Mouse (Mus musculus): Measurements from ENCODE around the gene Cgrrf1. TPM values are rescaled to one million over a fixed set of nuclear protein-coding genes. Genes with fewer than 3 reads are reported as not detected.

Cgrrf1 gene
- total RNA-seq, 4 experiments from 2014 or later = 19.9 to 31.3 (median 24.3) TPM

GRCm38 (mm10) chr14:46821873-46822716, 9.8 kb upstream of the Cgrrf1 start, which contains the start of gene Gmfb:
Gene Gmfb (minus strand): TSS chr14:46822242.
- DNase-seq (ENCODE audit: low spot score in 2 of 2) = peak; percentile 92 to 96

GRCm38 (mm10) chr14:46823996-46824395, 7.9 kb upstream of the Cgrrf1 start:
- DNase-seq (ENCODE audit: low spot score in 2 of 2) = no peak

GRCm38 (mm10) chr14:46827430-46827829, 4.5 kb upstream of the Cgrrf1 start:
- no peak for DNase-seq (ENCODE audit: low spot score in 2 of 2)

- DNase-seq (ENCODE audit: low spot score in 2 of 2) = no peak
Observed at GRCm38 (mm10) chr14:46831295-46831694, 630 bp upstream of the Cgrrf1 start.

GRCm38 (mm10) chr14:46832354-46833272, 688 bp downstream of the Cgrrf1 start:
- no peak for DNase-seq (ENCODE audit: low spot score in 2 of 2)

- DNase-seq (ENCODE audit: low spot score in 2 of 2) = no peak
Observed at GRCm38 (mm10) chr14:46839326-46839725, 7.4 kb downstream of the Cgrrf1 start.

- no peak for DNase-seq (ENCODE audit: low spot score in 2 of 2)
Observed at GRCm38 (mm10) chr14:46845706-46846105, 13.8 kb downstream of the Cgrrf1 start.

- no peak for DNase-seq (ENCODE audit: low spot score in 2 of 2)
Observed at GRCm38 (mm10) chr14:46848063-46848590, 16.2 kb downstream of the Cgrrf1 start.

GRCm38 (mm10) chr14:46848736-46849135, 16.8 kb downstream of the Cgrrf1 start:
- DNase-seq (ENCODE audit: low spot score in 2 of 2) = no peak

GRCm38 (mm10) chr14:46849769-46850168, 17.8 kb downstream of the Cgrrf1 start:
- no peak for DNase-seq (ENCODE audit: low spot score in 2 of 2)

- DNase-seq (ENCODE audit: low spot score in 2 of 2) = no peak
Observed at GRCm38 (mm10) chr14:46853677-46854076, 21.8 kb downstream of the Cgrrf1 start.

- DNase-seq (ENCODE audit: low spot score in 2 of 2) = no peak
Observed at GRCm38 (mm10) chr14:46862922-46863321, 31.0 kb downstream of the Cgrrf1 start.

- peak in 1 of 2 experiments; percentile 44 for DNase-seq (ENCODE audit: low spot score in 2 of 2)
Observed at GRCm38 (mm10) chr14:46880935-46881334, 49.0 kb downstream of the Cgrrf1 start.

- DNase-seq (ENCODE audit: low spot score in 2 of 2) = no peak
Observed at GRCm38 (mm10) chr14:46881581-46882430, 49.9 kb downstream of the Cgrrf1 start.

GRCm38 (mm10) chr14:46882431-46883067, 50.6 kb downstream of the Cgrrf1 start, which contains the start of gene Samd4:
Gene Samd4 (plus strand): TSS chr14:46882854.
- peak; percentile 57 to 68 for DNase-seq (ENCODE audit: low spot score in 2 of 2)

- DNase-seq (ENCODE audit: low spot score in 2 of 2) = peak; percentile 35 to 57
Observed at GRCm38 (mm10) chr14:46883068-46883870, 51.3 kb downstream of the Cgrrf1 start.

- DNase-seq (ENCODE audit: low spot score in 2 of 2) = peak; percentile 12 to 17
Observed at GRCm38 (mm10) chr14:46883871-46884441, 52.0 kb downstream of the Cgrrf1 start.

GRCm38 (mm10) chr14:46884701-46885428, 52.9 kb downstream of the Cgrrf1 start:
- DNase-seq (ENCODE audit: low spot score in 2 of 2) = peak; percentile 15 to 44

Measured in layer of hippocampus, adult 8-10 months (tissue).